Comparison of ENCODE assay signal across 8 mouse cellular contexts in genomic region chr13:40731179-40731841, GRCm38 (mm10). TPM values are rescaled to one million over a fixed set of nuclear protein-coding genes. Genes with fewer than 3 reads are reported as not detected.
A peak's percentile ranks its signal among the peaks of the same experiment; 100 is the strongest.
DNase-seq lines count a peak whose midpoint lies in the region; ATAC-seq lines count a peak whose summit lies in the region.

No protein-coding gene starts in this region.

- peaks cover 12% of the 10 kb centered on the region for H3K4me1 ChIP-seq in heart, embryonic 11.5 days (ENCODE audit: control insufficient read depth, insufficient read depth, low read length)
- peaks cover 29% of the 10 kb centered on the region for H3K4me1 ChIP-seq in midbrain, embryonic 13.5 days (replicated peaks)

- no peaks in the 10 kb centered on the region for H3K9me3 ChIP-seq in heart, embryonic 11.5 days (replicated peaks; ENCODE audit: control insufficient read depth, low read length)
- no peaks in the 10 kb centered on the region for H3K9me3 ChIP-seq in midbrain, embryonic 13.5 days

- no peak for ATAC-seq in heart, embryonic 11.5 days (replicated peaks; ENCODE audit: insufficient number of reproducible peaks, low FRiP score, low TSS enrichment)
- peak; percentile 57 for ATAC-seq in midbrain, embryonic 13.5 days
- no peak for ATAC-seq in megakaryocyte-erythroid progenitor cell, adult 5-6 weeks (replicated peaks; ENCODE audit: low FRiP score, low TSS enrichment, poor library complexity, severe bottlenecking)

- H3K27me3 ChIP-seq in heart, embryonic 11.5 days (ENCODE audit: control insufficient read depth, insufficient read depth, low read length) = peaks cover 90% of the 10 kb centered on the region
- peaks cover 82% of the 10 kb centered on the region for H3K27me3 ChIP-seq in midbrain, embryonic 13.5 days

- H3K9ac ChIP-seq in heart, embryonic 11.5 days (ENCODE audit: low read depth, low read length) = no peak overlapping the region; the same call in 1 of the 2 replicates
- peak overlapping the region; percentile 71 for H3K9ac ChIP-seq in midbrain, embryonic 13.5 days (replicated peaks)

- peak overlapping the region; percentile 82 for H3K4me2 ChIP-seq in heart, embryonic 11.5 days
- H3K4me2 ChIP-seq in midbrain, embryonic 13.5 days (replicated peaks) = peak overlapping the region; percentile 58

- no peaks in the 10 kb centered on the region for H3K36me3 ChIP-seq in heart, embryonic 11.5 days (ENCODE audit: control insufficient read depth, insufficient read depth, low read length)
- no peaks in the 10 kb centered on the region for H3K36me3 ChIP-seq in midbrain, embryonic 13.5 days

- WGBS in heart, embryonic 11.5 days (ENCODE audit: insufficient replicate concordance) = under 1% methylated on average over 71 of the region's 74 CpGs
- under 1% methylated on average over 60 of the region's 74 CpGs for WGBS in midbrain, embryonic 13.5 days

- peak; percentile 44 for DNase-seq in gastrocnemius, postnatal 10 days
- no peak for DNase-seq in gastrocnemius, adult 8-10 months (ENCODE audit: low spot score in 2 of 2)
- DNase-seq in ZHBTc4 (ENCODE audit: low read depth, low spot score) = peak; percentile 83
- peak; percentile 32 to 64 for DNase-seq in kidney, postnatal 25 days
- no peak for DNase-seq in layer of hippocampus, adult 18-20 months (ENCODE audit: low spot score in 2 of 2)

- no peak overlapping the region for H3K27ac ChIP-seq in heart, embryonic 11.5 days (ENCODE audit: low read depth, low read length)
- peak overlapping the region; percentile 90 for H3K27ac ChIP-seq in midbrain, embryonic 13.5 days

- H3K4me3 ChIP-seq in heart, embryonic 11.5 days (ENCODE audit: low read depth, low read length) = peak overlapping the region; percentile 55
- peak overlapping the region; percentile 46 for H3K4me3 ChIP-seq in midbrain, embryonic 13.5 days (replicated peaks)

RNA-seq across cellular contexts. Expression of gene Tfap2a, which starts 6.9 kb away (rescaled TPM):
- under 1 TPM; 0.16 to 0.29 TPM for total RNA-seq in gastrocnemius, postnatal 10 days (2021)
- total RNA-seq in gastrocnemius, adult 8-10 months (2022) = under 1 TPM in 1 of 4 experiments, not detected in 3; 0.17 TPM
- 0.14 and 0.39 TPM in 2 replicates for polyA plus RNA-seq in heart, embryonic 11.5 days (2014; fragmentation: Nextera tagmentation; extraction: Ambion mirVana)
- 8.9 and 9.2 TPM in 2 replicates for polyA plus RNA-seq in midbrain, embryonic 13.5 days (2015; fragmentation: Nextera tagmentation; extraction: Ambion mirVana)
- not detected in 2 replicates for total RNA-seq in megakaryocyte-erythroid progenitor cell, adult 5-6 weeks (2014; fragmentation: Nextera tagmentation)
- not detected in 2 replicates for total RNA-seq in megakaryocyte-erythroid progenitor cell, adult 5-6 weeks (2017)
- under 1 TPM; 0.27 to 0.30 TPM for total RNA-seq in layer of hippocampus, adult 18-20 months (2021)

Comparison
In these comparisons a context has a peak if more than half of its experiments do, and no peak if none do; other contexts are left out.
1. DNase-seq: peak in gastrocnemius, postnatal 10 days (single experiment), ZHBTc4 (single experiment) and kidney, postnatal 25 days (2 of 2); none in gastrocnemius, adult 8-10 months (0 of 2) and layer of hippocampus, adult 18-20 months (0 of 2).